Mouse (Mus musculus) heart, postnatal 0 days (tissue): ENCODE measurements around the gene Rab1b.

Experiments used
- CTCF ChIP-seq: IDR thresholded peaks from 2 replicates; pipeline ENCODE4 v1.5.1; 2016; ENCODE audit warnings: antibody characterized with exemption, control low read depth, low read depth
- EP300 ChIP-seq: IDR thresholded peaks from 2 replicates; pipeline ENCODE4 v1.6.1; 2016; ENCODE audit warnings: antibody characterized with exemption, low read depth

DNA sequence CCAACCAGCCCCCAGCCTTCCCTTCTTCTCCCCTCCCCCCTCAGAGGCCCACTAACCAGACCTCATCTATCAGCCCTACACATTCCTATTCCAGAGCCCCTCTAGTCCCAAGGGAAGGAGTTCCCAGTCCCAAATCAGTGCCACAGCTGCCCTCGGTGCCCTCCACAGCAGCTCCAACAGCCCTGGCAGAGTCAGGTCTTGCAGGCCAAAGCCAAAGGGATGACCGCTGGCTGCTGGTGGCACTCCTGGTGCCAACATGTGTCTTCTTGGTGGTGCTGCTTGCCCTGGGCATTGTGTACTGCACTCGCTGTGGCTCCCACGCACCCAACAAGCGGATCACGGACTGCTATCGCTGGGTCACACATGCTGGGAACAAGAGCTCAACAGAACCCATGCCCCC is 36.9 kb downstream of the Rab1b start:
- TF ChIP-seq EP300 (no peak), CTCF (no peak)
